Mouse (Mus musculus) stomach, embryonic 14.5 days (tissue): ENCODE data around the gene Pou2f1. TPM values are rescaled to one million over a fixed set of nuclear protein-coding genes. Genes with fewer than 3 reads are reported as not detected.

ENCODE experiments used
- ATAC-seq: fragments of 200-750 bp; cut with Nextera tagmentation; 2 replicates; pipeline ENCODE4 v1.8.0; 2017; ENCODE audit warnings: low read depth, moderate TSS enrichment; ENCODE audit not compliant: insufficient number of reproducible peaks, insufficient read depth, low FRiP score
- H3K27ac ChIP-seq: fragments of 300-500 bp; sonication (generic); 2 replicates; pipeline ENCODE4 v1.5.1; 2014; ENCODE audit warnings: mild to moderate bottlenecking, low read length, moderate library complexity, mixed read lengths
- H3K27me3 ChIP-seq: fragments of 300-500 bp; sonication (generic); 2 replicates; pipeline ENCODE4 v1.6.1; 2014; ENCODE audit warnings: low read length, control low read depth, mixed read lengths; ENCODE audit not compliant: control insufficient read depth, insufficient read depth
- H3K36me3 ChIP-seq: fragments of 300-500 bp; sonication (generic); 2 replicates; pipeline ENCODE4 v1.6.1; 2014; ENCODE audit warnings: mild to moderate bottlenecking, control low read depth, low read length, moderate library complexity, mixed read lengths; ENCODE audit not compliant: control insufficient read depth, insufficient read depth
- H3K4me1 ChIP-seq: fragments of 300-500 bp; sonication (generic); 2 replicates; pipeline ENCODE4 v1.6.1; 2014; ENCODE audit warnings: low read length, control low read depth, mixed read lengths; ENCODE audit not compliant: control insufficient read depth, insufficient read depth
- H3K4me2 ChIP-seq: fragments of 300-500 bp; sonication (generic); replicated peaks from 2 replicates; pipeline ENCODE4 v1.6.1; 2014; ENCODE audit warnings: low read depth, low read length, control low read depth
- H3K4me3 ChIP-seq: fragments of 300-500 bp; sonication (generic); 2 replicates; pipeline ENCODE4 v1.5.1; 2014; ENCODE audit warnings: low read depth, low read length, control low read depth
- H3K9ac ChIP-seq: fragments of 300-500 bp; sonication (generic); replicated peaks from 2 replicates; pipeline ENCODE4 v1.6.1; 2014; ENCODE audit warnings: low read depth, mild to moderate bottlenecking, control low read depth, low read length, moderate library complexity, mixed read lengths
- H3K9me3 ChIP-seq: fragments of 300-500 bp; sonication (generic); 2 replicates; pipeline ENCODE4 v1.6.1; 2016; ENCODE audit warnings: low read depth, low read length, control low read depth; ENCODE audit not compliant: control insufficient read depth
- WGBS: fragments of 180-500 bp; shearing (Covaris S2); extraction: QIAGEN DNeasy Blood & Tissue Kit; methylation state at CpG from one replicate; pipeline ENCODE4 v1.1.7; 2014; 5-methylcytosine and 5-hydroxymethylcytosine counted together
- polyA plus RNA-seq: library from polyadenylated mRNA; unstranded; fragments of >200 nt; fragmentation: Nextera tagmentation; extraction: Ambion mirVana; gene quantifications from 2 replicates; pipeline ENCODE4 v1.2.1, GENCODE M21; 2014

Gene Pou2f1
- polyA plus RNA-seq, 1 experiment from 2014 or later = 21.6 TPM

GRCm38 (mm10) chr1:165925207-165925606, 77.3 kb downstream of the Pou2f1 start:
- Histone ChIP-seq H3K4me2 (no peak overlapping the region), H3K4me1 (no peaks in the 10 kb centered on the region), H3K36me3 (no peaks in the 10 kb centered on the region), H3K27me3 (no peaks in the 10 kb centered on the region), H3K9ac (no peak overlapping the region), H3K9me3 (no peaks in the 10 kb centered on the region), H3K4me3 (no peak overlapping the region), H3K27ac (no peak overlapping the region)
- WGBS = 82% methylated on average over 2 of the region's 2 CpGs
- ATAC-seq = no peak

- H3K9ac ChIP-seq = no peak overlapping the region
- H3K4me3 ChIP-seq = no peak overlapping the region
- H3K4me2 ChIP-seq = no peak overlapping the region
- H3K36me3 ChIP-seq = no peaks in the 10 kb centered on the region
- ATAC-seq = no peak
- no peaks in the 10 kb centered on the region for H3K9me3 ChIP-seq
- no peaks in the 10 kb centered on the region for H3K27me3 ChIP-seq
- H3K27ac ChIP-seq = no peak overlapping the region
- no peaks in the 10 kb centered on the region for H3K4me1 ChIP-seq
- 72% methylated on average over 1 of the region's 1 CpGs for WGBS
These were observed 80.0 kb downstream of the Pou2f1 start for GRCm38 (mm10) chr1:165922488-165922887.

GRCm38 (mm10) chr1:165921026-165921425, 81.5 kb downstream of the Pou2f1 start:
- no peak for ATAC-seq
- H3K27ac ChIP-seq = no peak overlapping the region
- 68% methylated on average over 3 of the region's 3 CpGs for WGBS
- H3K4me1 ChIP-seq = no peaks in the 10 kb centered on the region
- no peak overlapping the region for H3K4me2 ChIP-seq
- H3K9ac ChIP-seq = no peak overlapping the region
- no peaks in the 10 kb centered on the region for H3K27me3 ChIP-seq
- H3K4me3 ChIP-seq = no peak overlapping the region
- H3K36me3 ChIP-seq = no peaks in the 10 kb centered on the region
- no peaks in the 10 kb centered on the region for H3K9me3 ChIP-seq

GRCm38 (mm10) chr1:165914416-165914801, 88.1 kb downstream of the Pou2f1 start:
- WGBS = 87% methylated on average over 2 of the region's 2 CpGs
- no peaks in the 10 kb centered on the region for H3K27me3 ChIP-seq
- H3K27ac ChIP-seq = no peak overlapping the region
- no peak for ATAC-seq
- H3K4me3 ChIP-seq = no peak overlapping the region
- no peak overlapping the region for H3K9ac ChIP-seq
- no peaks in the 10 kb centered on the region for H3K4me1 ChIP-seq
- no peaks in the 10 kb centered on the region; the same call in 1 of the 2 replicates for H3K36me3 ChIP-seq
- H3K9me3 ChIP-seq = no peaks in the 10 kb centered on the region
- H3K4me2 ChIP-seq = no peak overlapping the region

GRCm38 (mm10) chr1:165913720-165914415, 88.6 kb downstream of the Pou2f1 start:
- Histone ChIP-seq H3K9ac (no peak overlapping the region), H3K27me3 (no peaks in the 10 kb centered on the region), H3K4me2 (no peak overlapping the region), H3K4me3 (no peak overlapping the region), H3K27ac (no peak overlapping the region), H3K4me1 (no peaks in the 10 kb centered on the region), H3K36me3 (no peaks in the 10 kb centered on the region; the same call in 1 of the 2 replicates), H3K9me3 (no peaks in the 10 kb centered on the region)
- WGBS = 83% methylated on average over 2 of the region's 2 CpGs
- no peak for ATAC-seq

GRCm38 (mm10) chr1:165909471-165909870, 93.0 kb downstream of the Pou2f1 start:
- WGBS = 85% methylated on average over 3 of the region's 3 CpGs
- H3K9me3 ChIP-seq = no peaks in the 10 kb centered on the region
- ATAC-seq = no peak

GRCm38 (mm10) chr1:165908806-165909205, 93.7 kb downstream of the Pou2f1 start:
- Histone ChIP-seq H3K9me3 (no peaks in the 10 kb centered on the region), H3K27ac (no peak overlapping the region), H3K27me3 (no peaks in the 10 kb centered on the region), H3K9ac (no peak overlapping the region), H3K4me3 (no peak overlapping the region), H3K36me3 (peaks cover 6% of the 10 kb centered on the region), H3K4me1 (no peaks in the 10 kb centered on the region), H3K4me2 (no peak overlapping the region)
- no peak for ATAC-seq
- 83% methylated on average over 3 of the region's 3 CpGs for WGBS

More at GRCm38 (mm10) chr1:165909471-165909870, 93.0 kb downstream of the Pou2f1 start:
- Histone ChIP-seq H3K4me3 (no peak overlapping the region), H3K9ac (no peak overlapping the region), H3K4me2 (no peak overlapping the region), H3K4me1 (no peaks in the 10 kb centered on the region), H3K27ac (no peak overlapping the region), H3K36me3 (peaks cover 6% of the 10 kb centered on the region), H3K27me3 (no peaks in the 10 kb centered on the region)

GRCm38 (mm10) chr1:165908153-165908552, 94.3 kb downstream of the Pou2f1 start:
- Histone ChIP-seq H3K27me3 (no peaks in the 10 kb centered on the region), H3K4me2 (no peak overlapping the region), H3K27ac (no peak overlapping the region), H3K36me3 (peaks cover 6% of the 10 kb centered on the region), H3K4me1 (no peaks in the 10 kb centered on the region), H3K4me3 (no peak overlapping the region), H3K9ac (no peak overlapping the region), H3K9me3 (no peaks in the 10 kb centered on the region)
- no peak for ATAC-seq
- WGBS = 75% methylated on average over 2 of the region's 2 CpGs

GRCm38 (mm10) chr1:165903596-165903995, 98.9 kb downstream of the Pou2f1 start:
- no peak overlapping the region for H3K27ac ChIP-seq
- no peaks in the 10 kb centered on the region for H3K4me1 ChIP-seq
- no peak overlapping the region for H3K4me3 ChIP-seq
- H3K9ac ChIP-seq = no peak overlapping the region
- no peak overlapping the region for H3K4me2 ChIP-seq
- ATAC-seq = no peak
- WGBS = 87% methylated on average over 1 of the region's 1 CpGs
- no peaks in the 10 kb centered on the region for H3K27me3 ChIP-seq
- peaks cover 9% of the 10 kb centered on the region for H3K36me3 ChIP-seq
- H3K9me3 ChIP-seq = no peaks in the 10 kb centered on the region
